21 mouse cellular contexts compared by ENCODE assay signal in genomic region chr2:130556292-130556691, GRCm38 (mm10). TPM values are rescaled to one million over a fixed set of nuclear protein-coding genes. Genes with fewer than 3 reads are reported as not detected.
"Had no signal": no experiment of that assay in that cellular context is flagged by ENCODE, and none has a peak within 500 bp of the region (broad histone marks: within the 10 kb centered on the region; RNA-seq: fewer than 3 reads in every experiment).

No protein-coding gene starts in this region.

- H3K4me2 ChIP-seq: lung, embryonic 15.5 days; midbrain, embryonic 12.5 days; neural tube, embryonic 12.5 days; stomach, embryonic 15.5 days had no signal

- H3K4me3 ChIP-seq: lung, embryonic 15.5 days; megakaryocyte, embryonic 14.5 days; midbrain, embryonic 12.5 days; neural tube, embryonic 12.5 days; stomach, embryonic 15.5 days had no signal

- H3K27me3 ChIP-seq: lung, embryonic 15.5 days; megakaryocyte, embryonic 14.5 days; midbrain, embryonic 12.5 days; neural tube, embryonic 12.5 days; stomach, embryonic 15.5 days had no signal

- H3K9ac ChIP-seq: liver, postnatal 0 days; lung, embryonic 15.5 days; midbrain, embryonic 12.5 days; neural tube, embryonic 12.5 days; stomach, embryonic 15.5 days had no signal

- H3K27ac ChIP-seq: lung, embryonic 15.5 days; macrophage; midbrain, embryonic 12.5 days; neural tube, embryonic 12.5 days; stomach, embryonic 15.5 days; stomach, postnatal 0 days had no signal

- H3K4me1 ChIP-seq: lung, embryonic 15.5 days; midbrain, embryonic 12.5 days; neural tube, embryonic 12.5 days; stomach, embryonic 15.5 days had no signal

- H3K9me3 ChIP-seq: lung, embryonic 15.5 days; megakaryocyte, embryonic 14.5 days; midbrain, embryonic 12.5 days; neural tube, embryonic 12.5 days; stomach, embryonic 15.5 days had no signal

- ATAC-seq: liver, postnatal 0 days; lung, postnatal 0 days had no signal

- DNase-seq: liver, postnatal 0 days; lung, adult 2 months; lung, postnatal 14 days; lung, postnatal 36 days; midbrain, embryonic 14.5 days; right cerebral cortex, postnatal 14 days; thymus, adult 2 months; thymus, postnatal 25 days; thymus, postnatal 4 days had no signal

RNA-seq across cellular contexts. Expression of gene Oxt, which starts 19.7 kb away (rescaled TPM):
- polyA plus RNA-seq: liver, postnatal 0 days; lung, adult 2 months; lung, embryonic 15.5 days; lung, postnatal 0 days; macrophage; midbrain, embryonic 12.5 days; neural tube, embryonic 12.5 days; neural tube, embryonic 14.5 days; stomach, embryonic 15.5 days; stomach, postnatal 0 days; testis, adult 2 months; urinary bladder, adult 2 months had no signal

RNA-seq across cellular contexts. Expression of gene Avp, which starts 26.1 kb away (rescaled TPM):
- polyA plus RNA-seq: liver, postnatal 0 days; lung, embryonic 15.5 days; lung, postnatal 0 days; macrophage; midbrain, embryonic 12.5 days; midbrain, embryonic 14.5 days; neural tube, embryonic 12.5 days; spleen, adult 2 months; stomach, embryonic 15.5 days; testis, adult 2 months; urinary bladder, adult 2 months had no signal
